In genomic region chr17:47943103-47943870, GRCm38 (mm10) we compare ENCODE assay signal across 11 mouse cellular contexts. TPM values are rescaled to one million over a fixed set of nuclear protein-coding genes. Genes with fewer than 3 reads are reported as not detected.
A peak's percentile ranks its signal among the peaks of the same experiment; 100 is the strongest.
DNase-seq lines count a peak whose midpoint lies in the region; ATAC-seq and TF ChIP-seq lines count a peak whose summit lies in the region.
"Had no signal": no experiment of that assay in that cellular context is flagged by ENCODE, and none has a peak within 500 bp of the region (broad histone marks: within the 10 kb centered on the region; RNA-seq: fewer than 3 reads in every experiment).

No protein-coding gene starts in this region.

- 32% methylated on average over 9 of the region's 9 CpGs for WGBS in liver, postnatal 0 days (ENCODE audit: insufficient replicate concordance)
- WGBS in liver, embryonic 12.5 days (ENCODE audit: insufficient replicate concordance): 39% methylated on average over 9 of the region's 9 CpGs
- WGBS in forebrain, embryonic 15.5 days: 59% methylated on average over 9 of the region's 9 CpGs

- H3K36me3 ChIP-seq in liver, postnatal 0 days (replicated peaks; ENCODE audit: insufficient read depth, low read length): no peaks in the 10 kb centered on the region
- H3K36me3 ChIP-seq in liver, embryonic 12.5 days: no peaks in the 10 kb centered on the region
- no peaks in the 10 kb centered on the region for H3K36me3 ChIP-seq in forebrain, embryonic 15.5 days
- H3K36me3 ChIP-seq: hindbrain, embryonic 13.5 days had no signal

- H3K9me3 ChIP-seq in liver, postnatal 0 days (ENCODE audit: low read length): no peaks in the 10 kb centered on the region
- no peaks in the 10 kb centered on the region for H3K9me3 ChIP-seq in liver, embryonic 12.5 days (replicated peaks)
- no peaks in the 10 kb centered on the region for H3K9me3 ChIP-seq in forebrain, embryonic 15.5 days
- H3K9me3 ChIP-seq: hindbrain, embryonic 13.5 days had no signal

- H3K27me3 ChIP-seq in liver, postnatal 0 days (ENCODE audit: insufficient read depth, low read length): no peaks in the 10 kb centered on the region
- peaks cover 19% of the 10 kb centered on the region for H3K27me3 ChIP-seq in liver, embryonic 12.5 days (replicated peaks)
- H3K27me3 ChIP-seq in forebrain, embryonic 15.5 days: peaks cover 4% of the 10 kb centered on the region; the same call in 1 of the 2 replicates

- H3K4me1 ChIP-seq in liver, postnatal 0 days (ENCODE audit: insufficient read depth): peaks cover 12% of the 10 kb centered on the region
- peaks cover 26% of the 10 kb centered on the region for H3K4me1 ChIP-seq in liver, embryonic 12.5 days
- peaks cover 14% of the 10 kb centered on the region; the same call in 1 of the 2 replicates for H3K4me1 ChIP-seq in forebrain, embryonic 15.5 days

- no peak for TF ChIP-seq CTCF in liver, postnatal 0 days (IDR thresholded peaks at IDR 0.05; ENCODE audit: low read depth)
- no peak for TF ChIP-seq CTCF in left cerebral cortex, adult 2 months (IDR thresholded peaks at IDR 0.05)

- intact Hi-C loops in left cerebral cortex, adult 2 months (cut with DNase I): no loop called here

- no peak for TF ChIP-seq EP300 in liver, postnatal 0 days (IDR thresholded peaks at IDR 0.05; ENCODE audit: low read depth)

- H3K27ac ChIP-seq in liver, postnatal 0 days (ENCODE audit: low read depth): no peak overlapping the region
- H3K27ac ChIP-seq in liver, embryonic 12.5 days: no peak overlapping the region
- peak overlapping the region; percentile 82 for H3K27ac ChIP-seq in forebrain, embryonic 15.5 days (replicated peaks)
- H3K27ac ChIP-seq in left cerebral cortex, adult 2 months: no peak overlapping the region
- H3K27ac ChIP-seq: hindbrain, embryonic 13.5 days had no signal

- ATAC-seq in liver, postnatal 0 days: peak; percentile 43
- ATAC-seq in liver, embryonic 12.5 days: no peak
- ATAC-seq in forebrain, embryonic 15.5 days (replicated peaks): peak; percentile 56
- ATAC-seq in megakaryocyte-erythroid progenitor cell, adult 5-6 weeks (replicated peaks; ENCODE audit: low FRiP score, low TSS enrichment, poor library complexity, severe bottlenecking): peak; percentile 42; the same call in 1 of the 2 replicates

- no peak for DNase-seq in liver, postnatal 0 days
- DNase-seq in NIH3T3 (ENCODE audit: low read depth): peak; percentile 80
- DNase-seq in left cerebral cortex, adult 2 months (ENCODE audit: extremely low spot score in 1 of 2, low spot score in 2 of 2): no peak
- no peak for DNase-seq in kidney, postnatal 25 days
- DNase-seq in cerebellum, adult 9-11 months: no peak
- DNase-seq: right cerebral cortex, adult 18-20 months had no signal

- H3K4me2 ChIP-seq in liver, postnatal 0 days (ENCODE audit: low read depth, low read length): no peak overlapping the region
- H3K4me2 ChIP-seq in liver, embryonic 12.5 days: no peak overlapping the region
- no peak overlapping the region for H3K4me2 ChIP-seq in forebrain, embryonic 15.5 days (replicated peaks)
- H3K4me2 ChIP-seq: hindbrain, embryonic 13.5 days; liver, embryonic 11.5 days had no signal

- no peak overlapping the region for H3K9ac ChIP-seq in liver, postnatal 0 days (replicated peaks)
- no peak overlapping the region for H3K9ac ChIP-seq in liver, embryonic 12.5 days
- H3K9ac ChIP-seq in forebrain, embryonic 15.5 days (replicated peaks): no peak overlapping the region
- H3K9ac ChIP-seq: hindbrain, embryonic 13.5 days had no signal

- no peak overlapping the region for H3K4me3 ChIP-seq in liver, postnatal 0 days (ENCODE audit: low read depth, low read length)
- no peak overlapping the region for H3K4me3 ChIP-seq in liver, embryonic 12.5 days
- no peak overlapping the region for H3K4me3 ChIP-seq in forebrain, embryonic 15.5 days
- H3K4me3 ChIP-seq in left cerebral cortex, adult 2 months: no peak overlapping the region
- H3K4me3 ChIP-seq: hindbrain, embryonic 13.5 days had no signal

RNA-seq across cellular contexts. Expression of gene Foxp4, which starts 18.8 kb away (rescaled TPM):
- polyA plus RNA-seq in liver, postnatal 0 days (2015; fragmentation: Nextera tagmentation; extraction: Ambion mirVana): 5.9 and 6.2 TPM in 2 replicates
- polyA plus RNA-seq in liver, embryonic 12.5 days (2016; fragmentation: Nextera tagmentation; extraction: Ambion mirVana): 13.7 and 13.9 TPM in 2 replicates
- polyA plus RNA-seq in forebrain, embryonic 15.5 days (2015; fragmentation: Nextera tagmentation; extraction: Ambion mirVana): 33.2 and 37.3 TPM in 2 replicates
- 10.4 and 23.6 TPM in 2 replicates for total RNA-seq in megakaryocyte-erythroid progenitor cell, adult 5-6 weeks (2014; fragmentation: Nextera tagmentation)
- 0.66 and 2.0 TPM in 2 replicates for total RNA-seq in megakaryocyte-erythroid progenitor cell, adult 5-6 weeks (2017)
- total RNA-seq in left cerebral cortex, adult 2 months (2021): 10 to 100 TPM; 43.1 to 50.6 TPM
